Mouse (Mus musculus): ENCODE data around the gene Cald1. TPM values are rescaled to one million over a fixed set of nuclear protein-coding genes. Genes with fewer than 3 reads are reported as not detected.

The Cald1 gene
- polyA plus RNA-seq, 1 experiment from 2014 or later = 161 TPM

DNA sequence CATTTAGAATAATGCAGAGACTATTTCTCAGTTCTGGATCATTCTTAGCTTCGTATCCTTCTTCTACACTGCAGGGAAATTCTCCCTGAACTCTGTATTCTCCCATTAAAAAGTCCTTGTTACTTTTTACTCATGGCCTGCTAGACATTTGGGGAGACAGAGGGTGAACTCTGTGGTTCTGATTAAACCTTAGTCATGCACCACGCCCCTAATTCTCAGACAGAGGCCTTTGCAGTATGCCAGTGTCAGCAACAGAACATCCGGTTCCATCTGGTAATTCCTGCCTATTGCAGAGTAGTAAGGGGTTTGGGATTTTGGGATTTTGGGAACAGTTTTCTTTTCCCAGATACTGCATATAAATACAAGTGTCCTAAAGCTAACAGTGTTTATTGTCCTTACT lies 198.6 kb downstream of the Cald1 start:
- ATAC-seq (ENCODE audit: insufficient number of reproducible peaks, low FRiP score) = no peak
- H3K36me3 ChIP-seq = no peaks in the 10 kb centered on the region
- no peak overlapping the region for H3K4me3 ChIP-seq
- 70% methylated on average over 3 of the region's 3 CpGs for WGBS
- no peak overlapping the region for H3K9ac ChIP-seq
- no peaks in the 10 kb centered on the region for H3K4me1 ChIP-seq (replicated peaks)
- no peak overlapping the region for H3K4me2 ChIP-seq
- no peak overlapping the region for H3K27ac ChIP-seq (ENCODE audit: poor library complexity, severe bottlenecking)
- no peaks in the 10 kb centered on the region for H3K9me3 ChIP-seq (replicated peaks)
- H3K27me3 ChIP-seq (replicated peaks) = no peaks in the 10 kb centered on the region

- H3K27ac ChIP-seq (ENCODE audit: poor library complexity, severe bottlenecking) = no peak overlapping the region
- no peaks in the 10 kb centered on the region for H3K9me3 ChIP-seq (replicated peaks)
- no peaks in the 10 kb centered on the region for H3K27me3 ChIP-seq (replicated peaks)
- ATAC-seq (ENCODE audit: insufficient number of reproducible peaks, low FRiP score) = no peak
- no peak overlapping the region for H3K4me3 ChIP-seq
- WGBS = 82% methylated on average over 3 of the region's 3 CpGs
- H3K4me2 ChIP-seq = no peak overlapping the region
- H3K36me3 ChIP-seq = no peaks in the 10 kb centered on the region
- H3K4me1 ChIP-seq (replicated peaks) = no peaks in the 10 kb centered on the region
- H3K9ac ChIP-seq = no peak overlapping the region
Observed at GRCm38 (mm10) chr6:34797887-34798286, 199.6 kb downstream of the Cald1 start.

DNA sequence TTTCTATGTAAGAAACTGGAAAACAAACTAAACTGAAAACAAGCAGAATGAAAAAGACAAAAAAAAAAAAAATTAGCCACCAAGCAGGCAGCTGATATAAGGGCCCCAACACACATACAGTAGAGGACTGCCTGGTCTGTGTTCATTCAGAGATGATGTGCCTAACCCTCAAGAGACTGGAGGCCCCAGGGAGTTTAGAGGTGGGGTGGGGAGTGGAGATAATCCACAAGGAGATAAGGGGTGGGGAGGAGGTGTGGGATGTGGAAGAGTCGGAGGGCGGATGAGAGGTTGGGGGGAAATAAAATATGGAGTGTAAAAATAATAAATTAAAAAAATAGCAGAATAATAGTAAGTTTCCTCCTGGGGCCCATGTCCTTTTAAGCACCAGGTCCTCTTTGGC lies 207.3 kb downstream of the Cald1 start:
- 40% methylated on average over 2 of the region's 2 CpGs for WGBS
- no peak for ATAC-seq (ENCODE audit: insufficient number of reproducible peaks, low FRiP score)

GRCm38 (mm10) chr6:34810651-34811050 lies 212.4 kb downstream of the Cald1 start:
- no peaks in the 10 kb centered on the region for H3K4me1 ChIP-seq (replicated peaks)
- H3K27me3 ChIP-seq (replicated peaks) = no peaks in the 10 kb centered on the region
- no peak for ATAC-seq (ENCODE audit: insufficient number of reproducible peaks, low FRiP score)
- H3K27ac ChIP-seq (ENCODE audit: poor library complexity, severe bottlenecking) = no peak overlapping the region
- H3K4me3 ChIP-seq = no peak overlapping the region
- H3K9ac ChIP-seq = no peak overlapping the region
- H3K9me3 ChIP-seq (replicated peaks) = no peaks in the 10 kb centered on the region
- H3K36me3 ChIP-seq = no peaks in the 10 kb centered on the region
- WGBS = 85% methylated on average over 4 of the region's 4 CpGs
- H3K4me2 ChIP-seq = no peak overlapping the region

More for the DNA sequence above, 207.3 kb downstream of the Cald1 start:
- Histone ChIP-seq H3K9ac (no peak overlapping the region), H3K4me1 (replicated peaks) (no peaks in the 10 kb centered on the region), H3K36me3 (no peaks in the 10 kb centered on the region), H3K4me3 (no peak overlapping the region), H3K4me2 (no peak overlapping the region), H3K9me3 (replicated peaks) (no peaks in the 10 kb centered on the region), H3K27me3 (replicated peaks) (no peaks in the 10 kb centered on the region), H3K27ac (ENCODE audit: poor library complexity, severe bottlenecking) (no peak overlapping the region)

DNA sequence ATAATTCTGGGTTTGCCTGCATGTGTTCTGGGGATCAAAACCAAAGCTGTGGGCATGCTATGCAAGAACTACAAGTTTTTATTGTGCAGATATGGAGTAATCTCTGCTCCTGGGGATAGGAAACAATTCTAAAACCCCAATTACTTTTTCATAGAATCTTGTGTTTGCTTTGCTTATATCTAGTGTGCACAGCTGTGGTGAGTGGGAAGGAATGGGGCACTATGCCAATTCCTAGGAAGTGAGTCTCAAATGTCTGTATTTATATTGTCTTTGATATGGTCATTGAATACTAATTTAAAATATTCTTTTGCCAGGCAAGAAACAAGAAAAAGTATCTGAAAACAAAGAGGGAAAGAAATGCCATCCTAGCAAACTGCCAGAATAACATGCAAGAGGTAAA lies 226.1 kb downstream of the Cald1 start:
- no peak overlapping the region for H3K4me2 ChIP-seq
- no peak overlapping the region for H3K27ac ChIP-seq (ENCODE audit: poor library complexity, severe bottlenecking)
- H3K4me3 ChIP-seq = no peak overlapping the region
- H3K27me3 ChIP-seq (replicated peaks) = no peaks in the 10 kb centered on the region
- no peaks in the 10 kb centered on the region for H3K4me1 ChIP-seq (replicated peaks)
- no peaks in the 10 kb centered on the region for H3K36me3 ChIP-seq
- no peak for ATAC-seq (ENCODE audit: insufficient number of reproducible peaks, low FRiP score)
- H3K9me3 ChIP-seq (replicated peaks) = 0 out of 2 replicates have a peak, but pooled peaks cover 4% of the 10 kb centered on the region
- no peak overlapping the region for H3K9ac ChIP-seq

Other genes with a start within 250 kb of the Cald1 start
- gene Akr1b8, start 244.4 kb upstream of the Cald1 start, polyA plus RNA-seq (2016; fragmentation: Nextera tagmentation; extraction: Ambion mirVana) = 15.3 and 16.0 TPM in 2 replicates
- gene Akr1b10, start 214.3 kb upstream of the Cald1 start, polyA plus RNA-seq (2016; fragmentation: Nextera tagmentation; extraction: Ambion mirVana) = 54.9 and 62.0 TPM in 2 replicates
- gene Akr1b7, start 186.2 kb upstream of the Cald1 start, polyA plus RNA-seq (2016; fragmentation: Nextera tagmentation; extraction: Ambion mirVana) = 0.13 and 0.14 TPM in 2 replicates
- 78.0 and 85.2 TPM in 2 replicates for gene Bpgm, start 122.3 kb upstream of the Cald1 start, polyA plus RNA-seq (2016; fragmentation: Nextera tagmentation; extraction: Ambion mirVana)
- 6.2 and 6.4 TPM in 2 replicates for gene Agbl3, start 181.9 kb downstream of the Cald1 start, polyA plus RNA-seq (2016; fragmentation: Nextera tagmentation; extraction: Ambion mirVana)